Mouse (Mus musculus) gastrocnemius, adult 8-10 months (tissue): ENCODE results near the gene Dpy19l3. TPM values are rescaled to one million over a fixed set of nuclear protein-coding genes. Genes with fewer than 3 reads are reported as not detected.

Source experiments
- DNase-seq, 2 experiments: peaks; one replicate each; pipeline ENCODE4 v3.0.0; 2022; ENCODE audit warnings: low spot score in 2 of 2
- total RNA-seq, 4 experiments: library from RNA; stranded (reverse); gene quantifications; 2 replicates each; pipeline ENCODE4 v1.2.4; 2022

The Dpy19l3 gene
- total RNA-seq, 4 experiments from 2014 or later, result 2.1 to 4.1 (median 3.6) TPM

DNA sequence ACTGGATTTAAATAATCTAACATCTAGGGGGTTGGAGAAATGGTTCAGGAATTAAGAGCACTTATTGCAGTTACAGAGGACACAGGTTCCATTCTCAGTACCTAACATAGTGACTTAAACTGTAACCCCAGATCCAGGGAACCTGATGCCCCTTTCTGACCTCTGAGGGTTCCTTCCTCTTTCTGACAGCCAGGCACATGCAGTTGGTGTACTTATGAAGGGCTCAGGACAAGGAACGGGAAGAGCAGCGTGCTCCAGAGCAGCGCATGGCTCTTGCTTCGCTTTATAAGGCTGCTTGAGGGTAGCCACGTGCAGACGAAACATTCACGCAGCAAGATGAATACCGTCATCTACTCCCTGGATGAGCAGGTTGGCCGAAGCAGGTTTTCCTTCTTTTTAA, 3.4 kb downstream of the Dpy19l3 start:
- DNase-seq, result no peak

DNA sequence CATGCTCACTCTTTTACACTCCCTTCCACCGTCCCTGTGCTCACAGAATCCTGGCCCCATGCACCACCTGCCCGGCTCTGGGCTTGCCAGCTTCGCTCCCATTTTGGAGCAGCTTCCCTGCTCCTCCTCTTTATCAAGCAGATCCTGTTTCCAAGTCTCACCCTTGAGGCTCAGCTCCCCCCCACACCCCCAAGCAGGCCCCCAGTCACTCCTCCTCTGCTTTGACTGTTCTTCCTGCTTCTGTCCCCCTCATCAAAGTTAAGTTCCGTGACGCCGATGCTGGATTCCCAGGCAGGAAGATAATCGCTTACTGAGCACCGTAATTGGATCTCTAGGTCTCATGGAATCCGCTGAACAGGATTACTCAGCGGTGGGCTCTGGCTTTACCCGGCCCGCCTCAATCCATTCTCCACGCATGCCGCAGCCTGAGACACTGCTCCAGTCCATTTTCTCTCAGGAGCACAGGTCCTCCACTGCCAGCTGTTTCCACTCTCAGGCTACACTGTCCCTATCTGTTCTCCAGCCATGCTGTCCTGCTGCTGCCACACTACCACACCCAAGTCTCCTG, 6.8 kb downstream of the Dpy19l3 start:
- DNase-seq, result no peak

DNA sequence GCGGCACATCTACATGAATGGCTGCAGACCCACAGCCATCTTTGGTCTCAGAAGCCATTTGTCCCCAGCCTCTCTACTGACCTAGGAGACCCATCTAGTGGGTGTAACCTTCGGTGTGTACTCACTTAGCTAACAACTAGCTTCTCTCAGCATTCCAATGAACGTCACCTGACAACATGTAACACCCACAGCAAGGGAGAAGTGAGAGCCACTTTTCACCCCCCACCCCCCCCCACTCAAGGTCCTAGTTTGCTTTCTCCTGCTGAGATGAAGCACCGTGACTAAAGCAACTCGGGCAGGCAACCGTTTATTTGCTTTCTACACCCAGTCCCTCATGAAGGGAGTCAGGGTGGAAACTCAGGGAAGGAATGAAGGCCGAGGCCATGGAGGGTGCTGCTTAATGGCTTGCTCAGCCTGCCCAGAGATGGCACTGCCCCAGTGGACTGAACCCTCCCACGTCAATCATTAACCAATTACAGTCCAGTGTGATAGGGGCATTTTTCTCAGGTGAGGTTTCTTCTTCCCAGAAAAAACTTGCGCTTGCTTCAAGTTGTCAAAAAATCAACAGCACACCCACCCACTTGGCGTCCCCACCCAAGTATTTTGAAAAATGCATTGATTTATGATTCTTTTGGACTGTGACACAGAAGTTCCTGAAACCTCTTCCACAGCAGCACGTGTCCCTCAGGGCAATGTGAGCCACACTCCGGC, 7.4 kb downstream of the Dpy19l3 start:
- no peak for DNase-seq

DNA sequence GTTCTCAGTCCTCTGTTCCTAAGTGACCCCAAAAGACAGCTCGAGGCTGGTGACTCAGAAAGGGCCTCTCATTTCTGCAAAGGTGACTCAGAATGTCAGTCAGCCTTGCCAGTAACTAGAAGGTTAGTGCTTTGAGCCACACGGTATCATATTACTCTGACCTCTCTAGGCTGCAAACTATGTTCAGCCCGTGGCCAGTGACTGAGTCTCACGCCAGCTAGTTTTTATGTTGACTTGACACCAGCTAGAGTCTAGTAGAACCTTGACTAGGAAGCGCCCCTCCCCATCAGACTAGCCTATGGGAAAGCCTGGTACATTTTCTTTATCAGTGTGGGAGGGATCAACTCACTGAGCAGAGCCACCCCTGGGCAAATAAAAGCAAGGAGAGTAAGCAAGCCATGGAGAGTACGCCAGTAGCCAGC, 9.0 kb downstream of the Dpy19l3 start:
- DNase-seq, result peak in 1 of 2 experiments; percentile 40

DNA sequence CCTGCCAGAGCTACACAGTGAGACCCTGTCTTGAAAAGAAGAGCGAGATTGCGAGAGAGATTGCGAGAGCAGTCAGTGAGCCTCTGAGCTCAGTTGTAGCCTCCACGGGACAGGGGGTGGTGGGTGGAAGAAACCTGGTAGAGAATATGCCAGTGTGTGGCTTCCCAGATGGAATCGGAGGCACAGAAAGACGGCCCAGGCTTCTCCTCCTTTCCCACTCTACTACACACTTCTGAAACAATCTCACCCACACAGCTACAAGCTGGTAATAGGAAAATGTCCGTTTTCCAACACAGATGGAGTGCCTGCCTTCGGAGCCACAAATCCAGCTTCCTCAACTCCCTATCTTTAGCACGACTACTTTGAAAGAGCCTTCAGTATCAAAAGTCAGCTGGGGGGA, 9.5 kb downstream of the Dpy19l3 start:
- no peak for DNase-seq

DNA sequence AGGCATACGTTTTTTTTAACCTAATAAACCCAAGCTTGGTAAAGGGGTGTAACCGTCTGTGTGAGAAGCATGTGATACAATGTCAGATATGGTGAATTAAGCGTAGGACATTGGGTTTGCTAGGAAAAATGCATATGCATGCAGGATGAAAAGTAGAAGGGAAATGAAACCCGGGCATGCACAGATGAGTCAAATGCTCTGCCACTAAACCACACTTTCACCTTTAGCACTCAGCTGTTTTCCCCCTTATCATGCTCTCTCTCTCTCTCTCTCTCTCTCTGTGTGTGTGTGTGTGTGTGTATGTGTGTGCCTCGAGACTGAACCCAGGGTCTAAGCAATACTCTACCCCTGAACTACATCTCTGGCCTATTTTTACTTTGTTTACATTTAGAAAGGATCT, 11.9 kb downstream of the Dpy19l3 start:
- no peak for DNase-seq

DNA sequence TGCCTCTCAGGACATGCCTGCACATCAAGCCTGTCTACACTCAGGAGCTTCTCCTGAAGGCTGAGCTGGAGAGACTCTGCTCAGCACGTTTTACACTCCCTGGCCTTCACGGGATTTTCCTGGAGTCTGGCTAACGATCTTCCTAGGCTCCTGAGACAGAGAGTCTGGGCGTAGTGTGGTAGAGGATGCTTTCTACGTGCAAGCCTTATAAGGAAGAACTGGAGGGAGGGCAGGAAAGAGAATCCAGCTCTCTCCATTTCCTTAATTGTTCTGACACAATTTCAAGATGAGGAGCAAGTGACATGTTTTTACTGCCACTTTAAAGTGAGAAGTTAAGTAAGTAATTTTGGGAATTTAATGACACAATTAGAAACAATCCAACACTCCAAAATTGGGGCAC, 12.4 kb downstream of the Dpy19l3 start:
- no peak for DNase-seq

DNA sequence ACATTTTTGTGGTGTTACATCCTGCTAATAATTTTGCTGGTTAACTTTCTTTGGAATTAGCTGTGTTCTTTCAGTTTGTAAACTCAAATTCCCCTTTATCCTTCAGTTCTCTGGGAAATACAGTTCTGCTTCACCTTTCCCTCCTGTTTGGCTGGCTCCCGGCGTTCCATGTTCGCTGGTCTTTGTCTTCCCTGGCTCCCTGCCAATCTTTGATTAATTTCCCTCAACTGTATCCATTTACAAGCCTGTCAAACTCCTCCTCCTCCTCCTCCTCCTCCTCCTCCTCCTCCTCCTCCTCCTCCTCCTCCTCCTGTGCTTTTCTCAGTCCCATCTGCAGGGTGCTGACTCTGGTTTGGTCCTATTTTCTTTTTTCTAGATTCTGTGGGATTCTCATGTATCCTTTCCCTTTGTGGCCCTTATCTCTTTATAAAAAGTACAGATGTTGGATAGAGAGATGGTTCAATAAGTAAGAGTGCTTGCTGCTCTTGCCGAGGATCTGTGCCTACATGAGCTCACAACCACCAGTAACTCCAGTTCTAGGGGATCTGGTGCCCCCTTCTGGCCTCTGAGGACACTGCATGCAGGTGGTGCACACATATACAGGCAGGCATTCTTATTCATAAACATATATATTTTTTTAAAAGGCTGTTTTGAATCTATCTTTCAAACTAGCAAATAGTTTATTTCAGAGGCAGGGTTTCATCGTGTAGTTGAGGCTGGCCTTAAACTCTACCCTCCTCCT, 13.6 kb downstream of the Dpy19l3 start:
- peak in 1 of 2 experiments; percentile 38 for DNase-seq

DNA sequence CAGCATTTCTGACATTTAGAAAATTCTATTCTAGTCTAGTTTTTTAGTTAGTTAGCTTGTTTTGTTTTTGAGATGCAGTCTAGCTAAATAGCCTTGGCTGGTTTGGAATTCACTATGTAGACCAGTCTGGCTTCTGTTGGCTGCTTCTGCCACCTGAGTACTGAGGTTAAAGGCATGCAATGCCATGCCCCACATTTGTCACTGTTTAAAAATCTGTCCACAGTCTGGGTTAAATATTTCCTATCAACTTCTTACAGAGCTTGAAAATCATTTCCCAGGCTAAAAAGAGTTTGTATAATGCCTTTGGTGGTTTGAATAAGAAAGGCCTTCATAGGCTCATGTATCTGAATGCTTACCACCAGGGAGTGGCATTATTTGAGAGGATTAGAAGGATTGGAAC, 15.4 kb downstream of the Dpy19l3 start:
- no peak for DNase-seq

DNA sequence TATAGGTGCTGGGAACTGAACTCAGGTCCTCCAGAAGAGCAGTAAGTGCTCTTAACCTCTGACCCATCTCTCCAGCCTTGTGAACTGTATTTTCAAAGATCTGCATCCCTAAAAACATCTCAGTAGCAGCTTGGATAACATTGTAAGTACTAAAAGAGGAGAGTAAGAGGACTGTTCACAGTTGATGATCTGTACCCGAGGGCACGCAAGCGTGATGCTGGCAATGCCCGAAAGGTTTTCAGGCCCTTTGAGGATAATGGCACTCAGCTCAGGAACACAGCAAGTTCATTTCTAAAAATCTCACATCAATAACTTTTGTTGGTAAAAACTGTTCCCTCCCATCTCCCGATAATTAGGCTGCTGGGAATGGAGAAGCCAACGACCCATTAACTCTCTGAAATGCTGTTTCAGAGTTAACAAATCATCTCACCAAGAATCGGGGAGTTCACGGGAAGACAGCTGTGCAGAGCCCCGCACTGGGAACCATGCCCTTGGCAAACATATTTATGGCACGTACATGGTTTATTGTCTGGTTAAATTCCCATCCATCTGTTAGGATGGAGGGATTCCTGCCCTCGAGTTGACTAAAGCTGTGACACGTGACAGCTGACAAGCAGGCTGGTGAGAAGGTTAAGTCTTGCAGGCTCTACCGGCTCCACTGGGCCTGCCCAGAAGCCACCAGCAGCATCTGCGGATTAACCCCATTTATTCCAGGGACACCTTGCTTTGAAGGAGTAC, 20.8 kb downstream of the Dpy19l3 start:
- DNase-seq, result no peak

DNA sequence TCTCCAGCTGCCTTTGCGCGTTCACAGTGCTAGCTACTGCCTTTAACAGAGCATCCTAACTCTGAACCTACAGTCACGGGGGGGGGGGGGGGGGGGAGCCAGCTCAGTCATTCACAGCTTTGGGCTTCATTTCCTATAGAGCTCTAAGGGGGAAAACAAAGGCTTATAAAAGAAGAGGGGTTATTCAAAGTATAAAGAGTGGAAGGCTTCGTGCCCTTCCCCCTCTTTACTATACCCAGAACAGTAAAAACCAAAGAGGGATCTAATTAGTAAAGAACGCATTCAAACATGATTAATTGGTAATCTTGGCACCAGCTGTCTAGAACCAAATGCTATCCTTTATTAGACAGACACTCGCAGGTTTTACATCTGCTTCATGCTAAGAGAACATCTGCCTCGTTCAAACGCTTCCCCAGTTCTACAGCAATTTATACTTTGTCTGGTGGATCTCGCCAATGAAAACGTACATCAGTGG, 21.6 kb downstream of the Dpy19l3 start:
- no peak for DNase-seq

DNA sequence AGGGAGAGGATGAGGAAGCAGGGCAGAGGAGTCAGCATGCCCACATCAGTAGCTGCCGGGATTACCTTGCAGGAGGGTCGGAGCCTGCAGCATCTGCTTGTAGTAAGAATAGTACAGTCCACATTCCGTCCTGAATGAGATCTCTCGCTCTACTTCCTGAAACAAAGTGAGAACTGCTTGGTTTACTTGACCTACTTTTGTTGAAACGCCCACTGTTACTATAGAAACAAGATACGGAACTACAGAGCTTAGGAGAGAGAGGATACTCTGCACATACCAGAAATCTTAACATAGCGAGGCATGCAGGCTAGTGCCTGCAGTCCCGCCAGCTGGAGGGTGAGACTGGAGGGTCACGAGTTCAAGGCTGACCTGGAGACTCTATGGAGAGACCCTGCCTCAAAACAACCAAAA, 24.6 kb downstream of the Dpy19l3 start:
- no peak for DNase-seq

DNA sequence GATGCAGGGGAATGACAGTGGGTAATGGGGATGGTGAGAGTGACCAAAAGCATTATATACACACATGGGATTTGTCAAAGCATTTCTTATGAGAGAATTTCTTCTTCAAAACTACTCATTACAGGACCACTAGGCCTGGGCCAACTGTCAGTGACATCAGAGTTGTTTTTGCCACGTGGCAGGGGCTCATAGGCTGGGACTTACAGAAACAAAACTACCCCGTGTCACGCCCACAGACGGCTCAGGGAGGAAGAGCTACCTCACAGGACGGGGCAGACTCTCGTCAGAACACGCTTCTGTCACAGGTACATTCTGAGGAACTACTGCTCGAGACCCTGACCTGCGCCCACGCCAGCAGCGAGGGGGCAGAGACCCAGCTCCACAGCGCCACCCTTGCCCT, 25.9 kb downstream of the Dpy19l3 start:
- no peak for DNase-seq

DNA sequence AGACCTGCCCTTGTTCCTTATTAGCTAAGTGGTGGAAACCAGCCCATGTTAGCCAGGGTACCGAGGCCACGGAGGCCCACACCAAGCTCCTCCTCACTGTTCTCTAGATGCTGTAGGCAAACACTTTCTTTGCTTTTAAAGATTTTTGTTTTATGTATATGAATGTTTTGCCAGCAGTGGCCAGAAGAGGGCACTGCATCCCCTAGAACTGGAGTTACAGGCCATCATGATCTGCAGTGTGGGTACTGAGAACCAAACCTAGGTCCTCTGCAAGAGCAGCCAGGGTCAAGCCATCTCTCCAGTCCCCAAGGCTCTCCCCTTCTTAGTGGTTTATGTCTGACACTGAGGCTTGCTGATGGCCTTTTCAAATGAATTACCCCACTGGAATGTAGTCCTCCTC, 31.2 kb downstream of the Dpy19l3 start:
- DNase-seq, result no peak

DNA sequence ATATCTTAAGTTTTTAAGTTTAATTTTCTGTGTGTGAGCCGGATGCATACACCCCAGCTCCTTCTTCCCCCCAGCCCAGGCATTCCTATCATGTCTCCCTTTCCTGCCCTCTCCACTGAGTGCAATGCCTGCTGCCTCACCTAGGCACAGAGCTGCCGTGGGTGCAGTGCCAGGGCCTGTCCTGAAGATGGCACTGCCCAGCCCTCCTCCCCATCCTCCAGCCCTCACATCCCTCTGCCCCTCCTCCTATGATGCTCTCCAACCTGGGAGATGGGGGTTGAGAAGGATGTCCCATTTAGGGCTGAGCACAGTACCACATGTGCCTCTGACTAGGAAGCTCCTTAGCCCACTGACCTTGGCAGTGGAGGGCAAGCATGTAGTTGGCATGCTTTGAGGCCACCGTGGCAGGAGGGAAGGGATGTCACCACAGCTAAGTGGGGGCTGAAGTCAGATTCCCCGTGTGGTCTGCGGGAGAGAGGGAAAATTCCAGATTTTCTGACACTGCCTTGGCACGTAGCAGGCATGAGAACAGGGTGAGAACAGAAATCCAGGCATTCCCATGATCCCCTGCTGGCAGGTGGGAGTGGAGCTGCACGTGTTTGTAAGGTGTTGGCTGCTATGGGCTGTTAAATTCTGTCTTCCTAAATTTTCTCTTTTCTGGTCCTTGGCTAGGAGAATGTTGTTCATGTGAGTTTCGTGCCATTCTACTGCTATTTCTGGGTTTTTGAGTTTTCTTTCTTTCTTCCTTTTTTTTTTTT, 35.7 kb downstream of the Dpy19l3 start:
- no peak for DNase-seq

DNA sequence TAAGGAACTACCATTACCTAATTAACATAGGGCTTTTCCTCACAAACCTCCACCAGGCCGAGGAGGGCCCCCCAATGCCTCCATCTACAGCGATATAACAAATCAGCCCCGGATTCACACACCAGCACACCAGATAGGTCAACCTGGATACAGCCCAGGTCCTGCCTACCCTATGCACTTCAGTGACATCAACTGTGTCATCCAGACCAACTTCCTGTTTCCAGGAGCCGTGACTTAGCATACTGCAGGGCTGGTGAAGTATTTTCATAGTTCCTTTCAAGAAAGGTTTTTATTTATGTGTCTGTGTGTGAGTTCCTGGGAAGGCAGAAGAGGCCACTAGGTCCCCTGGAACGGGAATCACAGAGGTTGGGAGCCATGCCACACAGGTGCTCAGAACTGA, 43.9 kb downstream of the Dpy19l3 start:
- no peak for DNase-seq

DNA sequence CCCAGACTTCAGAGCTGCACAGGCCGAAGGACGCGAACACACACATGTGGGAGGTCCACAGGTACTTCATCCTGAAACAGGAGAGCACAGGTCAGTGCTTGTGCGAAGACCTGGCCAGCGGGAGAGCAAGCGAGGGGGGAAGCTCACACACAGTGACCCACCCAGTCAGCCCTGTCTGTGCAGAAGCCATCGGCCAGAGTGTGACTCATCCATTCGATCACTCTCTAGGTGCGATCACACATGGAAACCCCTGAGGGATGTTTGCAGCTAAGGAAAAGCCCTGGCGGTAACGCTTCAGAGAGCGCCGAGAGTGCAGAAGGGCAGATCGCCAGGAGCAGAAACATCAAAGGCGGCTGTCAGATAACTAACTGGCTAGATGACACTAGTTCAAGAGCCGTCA, 46.2 kb downstream of the Dpy19l3 start:
- no peak for DNase-seq

DNA sequence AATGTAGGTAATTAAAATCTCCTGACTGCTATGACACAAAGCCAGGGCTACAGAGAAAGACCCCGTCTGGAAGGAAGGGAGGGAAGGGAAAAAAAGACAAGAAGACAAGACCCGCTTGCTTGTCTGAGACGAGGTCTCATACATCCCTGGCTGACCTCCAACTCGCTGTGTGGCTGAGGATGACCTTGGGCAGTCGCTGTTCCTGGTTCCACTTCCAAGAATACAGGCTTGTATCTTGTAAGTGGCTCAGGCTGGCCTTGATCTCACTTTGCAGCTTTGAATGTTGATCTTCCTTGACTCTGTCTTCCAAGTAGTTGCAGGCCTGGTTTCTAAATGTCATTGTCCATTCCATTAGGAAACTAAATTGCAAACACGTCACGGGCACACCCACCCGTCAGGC, 55.2 kb downstream of the Dpy19l3 start:
- DNase-seq, result no peak

DNA sequence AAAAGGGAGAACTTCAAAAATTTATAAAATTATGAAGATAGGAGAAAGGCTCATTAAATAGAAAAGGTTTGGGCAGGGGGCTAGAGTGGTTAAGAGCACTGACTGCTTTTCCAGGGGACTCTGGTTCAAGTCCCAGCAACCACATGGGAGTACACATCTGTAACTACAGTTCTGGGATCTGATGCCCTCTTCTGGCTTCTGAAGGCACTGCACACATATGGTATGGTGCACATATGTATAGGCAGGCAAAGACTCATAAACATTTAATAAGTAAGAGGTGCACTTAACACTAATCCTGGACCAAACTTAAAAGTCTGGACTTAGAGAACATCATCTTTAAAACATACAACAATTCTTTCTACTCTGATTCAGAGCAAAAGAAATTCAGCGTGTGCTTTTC, 56.2 kb downstream of the Dpy19l3 start:
- no peak for DNase-seq

DNA sequence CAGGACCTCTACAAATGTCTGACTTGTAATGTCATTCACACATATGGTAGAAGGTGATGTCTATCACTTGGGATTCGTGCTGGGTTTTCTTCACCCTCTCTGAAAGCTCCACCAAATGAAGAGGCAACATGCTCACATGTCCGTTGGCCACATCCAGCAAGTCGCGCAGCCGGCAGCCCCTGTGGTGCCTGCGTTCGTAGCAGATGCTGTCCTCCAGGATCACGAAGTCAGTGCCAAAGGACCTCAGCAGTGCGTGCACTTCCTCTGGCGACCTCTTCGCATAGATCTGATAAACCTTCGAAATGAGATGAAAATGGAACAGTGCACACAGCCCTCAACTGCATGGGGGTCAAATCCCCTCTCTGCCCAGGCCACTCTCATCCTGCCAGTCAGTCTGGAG, 61.6 kb downstream of the Dpy19l3 start:
- DNase-seq, result no peak

DNA sequence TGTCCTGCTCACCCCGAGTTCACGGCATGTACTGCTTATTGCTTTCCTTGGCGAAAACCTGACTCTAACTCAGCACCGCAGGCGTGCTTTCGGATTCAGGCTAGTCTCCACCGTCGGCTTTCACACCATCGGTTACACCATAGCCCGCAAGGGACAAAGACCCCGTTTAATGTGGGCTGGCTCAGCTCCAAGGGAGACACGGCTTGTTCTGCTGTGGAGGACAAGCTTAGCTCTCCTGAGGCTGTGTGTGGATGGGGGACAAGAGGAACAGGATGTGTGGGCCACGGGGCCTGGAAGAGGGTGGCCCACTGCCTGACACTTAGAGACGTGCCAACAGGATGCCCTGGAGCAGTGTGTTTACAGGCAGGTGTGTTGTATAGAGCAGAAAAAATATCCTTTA, 62.1 kb downstream of the Dpy19l3 start:
- DNase-seq, result no peak
